Mouse (Mus musculus) embryonic facial prominence, embryonic 11.5 days (tissue): ENCODE results near the gene Sspo. TPM values are rescaled to one million over a fixed set of nuclear protein-coding genes. Genes with fewer than 3 reads are reported as not detected.
A peak's percentile ranks its signal among the peaks of the same experiment; 100 is the strongest.

ENCODE experiments used
- ATAC-seq: fragments of 200-750 bp; cut with Nextera tagmentation; replicated peaks from 2 replicates; pipeline ENCODE4 v1.8.0; 2017; ENCODE audit warnings: low read depth; ENCODE audit not compliant: insufficient number of reproducible peaks, low FRiP score, low TSS enrichment
- DNase-seq: peaks from one replicate; pipeline ENCODE4 v3.0.0-alpha.2; 2015; ENCODE audit warnings: low spot score
- H3K27ac ChIP-seq: fragments of 300-500 bp; sonication (generic); replicated peaks from 2 replicates; pipeline ENCODE4 v1.5.1; 2014; ENCODE audit warnings: mild to moderate bottlenecking, low read depth, low read length, control low read depth
- H3K27me3 ChIP-seq: fragments of 300-500 bp; sonication (generic); 2 replicates; pipeline ENCODE4 v1.6.1; 2014; ENCODE audit warnings: mild to moderate bottlenecking, low read length, moderate library complexity, mixed read lengths; ENCODE audit not compliant: control insufficient read depth, insufficient read depth
- H3K36me3 ChIP-seq: fragments of 300-500 bp; sonication (generic); replicated peaks from 2 replicates; pipeline ENCODE4 v1.6.1; 2014; ENCODE audit warnings: low read depth, mild to moderate bottlenecking, low read length, moderate library complexity, mixed read lengths; ENCODE audit not compliant: control insufficient read depth, insufficient read depth
- H3K4me1 ChIP-seq: fragments of 300-500 bp; sonication (generic); 2 replicates; pipeline ENCODE4 v1.6.1; 2014; ENCODE audit warnings: low read length, mixed read lengths; ENCODE audit not compliant: control insufficient read depth, insufficient read depth
- H3K4me2 ChIP-seq: fragments of 300-500 bp; sonication (generic); 2 replicates; pipeline ENCODE4 v1.6.1; 2014; ENCODE audit warnings: low read depth, mild to moderate bottlenecking, control low read depth, low read length, moderate library complexity
- H3K4me3 ChIP-seq: fragments of 300-500 bp; sonication (generic); 2 replicates; pipeline ENCODE4 v1.5.1; 2014; ENCODE audit warnings: low read depth, low read length, control low read depth
- H3K9ac ChIP-seq: fragments of 300-500 bp; sonication (generic); replicated peaks from 2 replicates; pipeline ENCODE4 v1.6.1; 2014; ENCODE audit warnings: mild to moderate bottlenecking, control low read depth, low read length
- H3K9me3 ChIP-seq: fragments of 300-500 bp; sonication (generic); replicated peaks from 2 replicates; pipeline ENCODE4 v1.6.1; 2016; ENCODE audit warnings: mild to moderate bottlenecking, low read length, inconsistent platforms, mixed read lengths; ENCODE audit not compliant: control insufficient read depth
- WGBS: fragments of 180-500 bp; shearing (Covaris S2); extraction: QIAGEN DNeasy Blood & Tissue Kit; methylation state at CpG from one replicate; pipeline ENCODE4 v1.1.7; 2014; 5-methylcytosine and 5-hydroxymethylcytosine counted together
- polyA plus RNA-seq: library from polyadenylated mRNA; unstranded; fragments of >200 nt; fragmentation: Nextera tagmentation; extraction: Ambion mirVana; gene quantifications from 2 replicates; pipeline ENCODE4 v1.2.1, GENCODE M21; 2014

The Sspo gene
- polyA plus RNA-seq, 1 experiment from 2014 or later, result 0.36 TPM

DNA sequence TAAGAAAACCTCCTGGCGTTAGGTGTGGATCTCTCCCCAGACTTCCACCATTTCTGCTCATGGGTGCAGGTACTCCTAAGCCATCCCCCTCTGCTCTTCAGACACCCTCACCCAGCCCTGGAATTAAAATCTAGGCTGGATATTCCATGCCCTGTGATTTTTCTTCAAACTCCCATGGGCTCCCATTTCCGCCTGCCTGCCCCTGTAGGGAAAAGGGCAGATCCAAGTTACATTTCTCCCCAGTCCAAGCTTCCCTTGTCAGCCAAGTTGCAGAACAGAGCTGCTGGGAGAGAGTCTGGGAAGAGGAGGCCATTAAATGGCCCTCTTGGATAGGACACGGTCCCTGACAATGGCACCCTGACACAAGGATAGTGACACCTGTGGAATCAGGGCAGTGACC, 1.8 kb upstream of the Sspo start:
- peak overlapping the region; percentile 91 for H3K9ac ChIP-seq
- no peaks in the 10 kb centered on the region for H3K9me3 ChIP-seq
- DNase-seq, result no peak
- H3K4me2 ChIP-seq, result peak overlapping the region; percentile 92
- H3K27ac ChIP-seq, result no peak overlapping the region
- no peak for ATAC-seq
- peaks cover 3% of the 10 kb centered on the region; the same call in 1 of the 2 replicates for H3K4me1 ChIP-seq
- H3K4me3 ChIP-seq, result peak overlapping the region; percentile 83
- 26% methylated on average over 3 of the region's 3 CpGs for WGBS
- no peaks in the 10 kb centered on the region; the same call in none of the 2 replicates for H3K36me3 ChIP-seq
- no peaks in the 10 kb centered on the region for H3K27me3 ChIP-seq

DNA sequence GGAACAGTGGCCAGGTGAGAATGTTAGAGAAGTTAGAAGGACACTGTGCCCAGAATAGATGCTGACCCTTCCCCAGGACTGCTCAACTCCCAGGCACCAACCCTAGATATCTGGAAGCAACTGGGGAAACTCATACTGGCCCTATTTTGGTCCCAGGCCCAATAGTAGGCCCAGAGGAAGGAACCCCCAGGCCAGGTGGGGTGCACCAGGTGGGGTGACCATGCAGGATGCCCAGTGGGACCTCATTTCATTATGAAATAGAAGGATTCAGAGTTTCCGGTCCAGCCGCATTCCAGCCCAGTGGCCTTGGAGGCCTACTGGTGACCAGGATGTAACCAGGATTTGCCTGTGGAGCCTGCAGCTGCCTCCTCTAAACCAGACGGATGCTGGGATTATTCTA, 1.1 kb upstream of the Sspo start:
- peaks cover 3% of the 10 kb centered on the region; the same call in 1 of the 2 replicates for H3K4me1 ChIP-seq
- no peak overlapping the region for H3K9ac ChIP-seq
- H3K27me3 ChIP-seq, result no peaks in the 10 kb centered on the region
- H3K4me3 ChIP-seq, result no peak overlapping the region
- WGBS, result 58% methylated on average over 3 of the region's 3 CpGs
- DNase-seq, result no peak
- no peaks in the 10 kb centered on the region; the same call in 1 of the 2 replicates for H3K36me3 ChIP-seq
- no peak overlapping the region for H3K4me2 ChIP-seq
- no peak for ATAC-seq
- H3K27ac ChIP-seq, result no peak overlapping the region
- H3K9me3 ChIP-seq, result no peaks in the 10 kb centered on the region

DNA sequence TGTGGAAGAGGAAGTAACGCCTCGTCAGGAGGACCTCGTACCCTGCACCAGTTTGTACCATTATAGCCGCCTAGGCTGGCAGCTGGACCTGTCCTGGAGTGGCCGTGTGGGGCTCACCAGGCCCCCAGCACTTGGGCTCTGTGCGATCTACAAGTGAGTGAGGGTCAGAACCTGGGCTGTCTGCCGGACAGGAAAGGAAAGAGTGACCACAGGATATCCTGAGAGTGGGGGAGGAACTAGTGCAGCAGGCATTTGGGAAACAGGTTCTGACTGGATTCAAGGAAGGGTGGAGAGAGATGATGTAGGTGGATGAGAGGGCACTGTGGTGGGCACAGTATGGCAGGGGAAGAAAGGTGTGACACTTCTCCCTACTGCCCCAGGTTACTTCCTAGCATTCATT, 498 bp downstream of the Sspo start:
- no peak for DNase-seq

DNA sequence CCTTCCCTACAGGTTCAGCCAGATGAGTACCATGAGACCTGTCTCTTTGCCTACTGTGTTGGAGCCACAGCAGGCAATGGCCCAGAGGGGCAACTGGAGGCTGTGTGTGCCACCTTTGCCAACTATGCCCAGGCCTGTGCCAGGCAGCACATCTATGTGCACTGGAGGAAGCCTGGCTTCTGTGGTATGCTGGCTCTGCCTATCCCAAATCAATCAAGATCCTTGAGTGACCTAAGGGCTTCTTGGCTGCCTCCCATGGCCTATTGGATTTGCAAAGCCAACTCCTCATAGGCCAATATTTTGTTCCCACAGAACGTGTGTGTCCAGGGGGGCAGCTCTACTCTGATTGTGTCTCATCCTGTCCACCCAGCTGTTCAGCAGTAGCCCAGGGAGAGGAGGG, 4.1 kb downstream of the Sspo start:
- Histone ChIP-seq H3K9me3 (no peaks in the 10 kb centered on the region), H3K27me3 (no peaks in the 10 kb centered on the region), H3K4me3 (no peak overlapping the region), H3K36me3 (no peaks in the 10 kb centered on the region), H3K4me1 (no peaks in the 10 kb centered on the region), H3K27ac (no peak overlapping the region), H3K4me2 (no peak overlapping the region), H3K9ac (no peak overlapping the region)
- WGBS, result 62% methylated on average over 1 of the region's 1 CpGs
- ATAC-seq (no peak), DNase-seq (no peak)

More for the DNA sequence above, 498 bp downstream of the Sspo start:
- Histone ChIP-seq H3K9ac (no peak overlapping the region), H3K4me2 (no peak overlapping the region), H3K4me3 (no peak overlapping the region), H3K27me3 (no peaks in the 10 kb centered on the region), H3K4me1 (peaks cover 3% of the 10 kb centered on the region; the same call in 1 of the 2 replicates), H3K27ac (no peak overlapping the region), H3K36me3 (no peaks in the 10 kb centered on the region), H3K9me3 (no peaks in the 10 kb centered on the region)
- no peak for ATAC-seq
- 68% methylated on average over 7 of the region's 7 CpGs for WGBS

DNA sequence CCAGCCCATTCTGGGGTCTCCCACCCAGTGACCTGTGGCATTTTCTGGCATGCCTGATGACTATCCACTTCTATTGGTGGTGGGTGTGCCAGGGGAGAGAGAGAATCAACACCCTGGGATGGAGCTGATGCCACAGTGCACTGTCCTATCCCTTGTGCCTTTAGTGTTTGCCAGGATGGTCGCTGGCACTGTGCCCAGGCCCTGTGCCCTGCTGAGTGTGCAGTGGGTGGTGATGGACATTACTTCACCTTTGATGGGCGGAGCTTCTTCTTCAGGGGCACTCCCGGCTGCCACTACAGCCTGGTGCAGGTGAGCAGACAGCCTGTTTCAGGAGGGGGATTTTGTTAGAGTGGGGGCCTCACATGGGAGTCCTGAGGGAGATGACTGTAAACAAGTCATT, 4.7 kb downstream of the Sspo start:
- 79% methylated on average over 3 of the region's 3 CpGs for WGBS
- Histone ChIP-seq H3K27ac (no peak overlapping the region), H3K4me3 (no peak overlapping the region), H3K4me2 (no peak overlapping the region), H3K4me1 (no peaks in the 10 kb centered on the region), H3K36me3 (no peaks in the 10 kb centered on the region), H3K9ac (no peak overlapping the region), H3K27me3 (no peaks in the 10 kb centered on the region), H3K9me3 (no peaks in the 10 kb centered on the region)
- no peak for ATAC-seq
- no peak for DNase-seq

DNA sequence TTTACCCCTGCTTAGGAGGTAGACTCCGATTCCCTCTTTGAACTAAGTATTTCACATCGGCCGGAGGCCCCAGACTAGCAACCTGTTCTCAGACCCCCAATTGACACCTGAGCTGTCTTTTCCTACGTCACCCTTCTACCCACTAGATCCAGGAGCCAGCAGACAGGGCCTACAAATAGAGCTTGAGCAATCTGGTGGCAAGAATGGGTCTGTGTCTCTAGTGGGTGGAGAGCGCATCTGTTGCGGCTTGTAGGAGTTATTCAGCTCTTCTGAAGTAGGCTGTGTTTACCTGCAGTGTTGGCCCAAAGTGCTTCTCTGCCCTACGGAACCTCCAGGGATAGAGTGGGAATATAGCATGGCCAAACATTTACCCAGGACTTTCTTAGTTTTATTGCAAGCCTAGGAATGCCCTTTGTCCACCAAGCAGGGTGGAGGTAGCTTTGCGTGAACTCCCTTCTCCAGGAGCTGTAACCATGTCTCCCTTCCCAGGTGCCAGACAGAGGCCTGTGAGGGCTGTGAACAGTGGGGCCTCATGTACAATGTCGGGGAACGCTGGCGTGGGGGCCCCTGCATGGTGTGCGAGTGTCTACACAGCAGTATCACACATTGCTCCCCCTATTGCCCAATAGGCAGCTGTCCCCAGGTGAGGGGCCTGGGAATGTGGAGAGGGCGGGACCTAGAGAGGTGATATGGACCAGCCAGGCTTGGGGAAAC, 17.1 kb downstream of the Sspo start:
- 89% methylated on average over 13 of the region's 13 CpGs for WGBS
- no peaks in the 10 kb centered on the region for H3K36me3 ChIP-seq
- H3K27me3 ChIP-seq, result no peaks in the 10 kb centered on the region
- no peaks in the 10 kb centered on the region for H3K9me3 ChIP-seq
- no peaks in the 10 kb centered on the region for H3K4me1 ChIP-seq
- no peak overlapping the region for H3K4me2 ChIP-seq
- DNase-seq, result no peak
- no peak for ATAC-seq
- no peak overlapping the region for H3K9ac ChIP-seq
- no peak overlapping the region for H3K4me3 ChIP-seq
- H3K27ac ChIP-seq, result no peak overlapping the region

DNA sequence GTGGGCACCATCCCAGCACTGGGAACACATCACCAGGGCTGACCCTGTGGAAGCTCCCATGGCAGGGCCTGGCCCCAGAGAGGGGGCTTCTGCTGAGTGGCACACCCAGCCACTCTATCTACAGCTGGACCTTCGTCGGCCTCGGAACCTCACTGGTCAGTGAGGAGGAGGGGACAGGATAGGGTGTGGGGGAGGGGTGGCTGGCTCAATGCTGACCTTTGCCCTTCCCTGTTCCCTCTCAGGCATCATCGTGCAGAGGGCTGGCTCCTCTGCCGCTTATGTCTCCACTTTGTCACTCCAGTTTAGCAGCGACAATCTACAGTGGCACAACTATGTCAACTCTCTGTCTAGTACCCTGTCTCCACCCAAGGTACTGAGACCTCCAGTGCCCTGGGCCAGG, 18.7 kb downstream of the Sspo start:
- Histone ChIP-seq H3K27me3 (no peaks in the 10 kb centered on the region), H3K27ac (no peak overlapping the region), H3K4me2 (no peak overlapping the region), H3K9me3 (no peaks in the 10 kb centered on the region), H3K4me3 (no peak overlapping the region), H3K4me1 (no peaks in the 10 kb centered on the region), H3K36me3 (no peaks in the 10 kb centered on the region), H3K9ac (no peak overlapping the region; the same call in 1 of the 2 replicates)
- DNase-seq (no peak), ATAC-seq (no peak)
- 9% methylated on average over 6 of the region's 6 CpGs for WGBS

DNA sequence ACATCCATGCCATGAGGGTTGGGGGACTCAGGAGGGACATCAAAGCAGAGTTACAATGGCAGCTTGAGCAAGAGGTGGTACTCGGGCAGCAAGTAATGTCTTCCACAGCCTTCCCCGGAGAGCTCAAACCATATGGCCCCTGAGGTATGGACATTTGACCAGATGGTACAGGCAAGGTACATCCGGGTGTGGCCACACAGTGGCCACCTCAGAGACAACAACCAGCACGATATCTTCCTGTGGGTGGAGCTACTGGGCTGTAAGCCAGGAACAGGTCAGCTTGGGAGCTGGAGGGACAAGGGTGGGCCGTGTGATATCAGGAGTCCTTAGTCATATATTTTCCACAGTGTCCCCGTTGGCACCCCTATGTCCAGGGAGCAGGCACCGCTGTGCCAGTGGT, 19.5 kb downstream of the Sspo start:
- no peak overlapping the region for H3K4me2 ChIP-seq
- no peak overlapping the region for H3K4me3 ChIP-seq
- no peaks in the 10 kb centered on the region for H3K27me3 ChIP-seq
- no peak for DNase-seq
- 79% methylated on average over 7 of the region's 7 CpGs for WGBS
- H3K9me3 ChIP-seq, result no peaks in the 10 kb centered on the region
- no peak overlapping the region for H3K9ac ChIP-seq
- peak; percentile 49; the same call in 1 of the 2 replicates for ATAC-seq
- H3K4me1 ChIP-seq, result no peaks in the 10 kb centered on the region
- H3K27ac ChIP-seq, result no peak overlapping the region
- H3K36me3 ChIP-seq, result no peaks in the 10 kb centered on the region
